Mouse (Mus musculus): ENCODE measurements at regions not wholly inside any gene's neighbourhood (a gene's known extent, or its start where the extent isn't known, plus 50 kb on each side); places are given as distances from the start of the nearest gene placed in this dataset.
A peak's percentile ranks its signal among the peaks of the same experiment; 100 is the strongest.

GRCm38 (mm10) chr16:30774951-30775661, 175.6 kb downstream of the Fam43a start:
- no peak for DNase-seq (ENCODE audit: low read depth, low spot score)

GRCm38 (mm10) chr16:30775740-30776700, 176.5 kb downstream of the Fam43a start:
- no peak for DNase-seq (ENCODE audit: low read depth, low spot score)

- DNase-seq (ENCODE audit: low read depth, low spot score), result no peak
Measured at GRCm38 (mm10) chr16:30777416-30777815, 177.9 kb downstream of the Fam43a start.

DNA sequence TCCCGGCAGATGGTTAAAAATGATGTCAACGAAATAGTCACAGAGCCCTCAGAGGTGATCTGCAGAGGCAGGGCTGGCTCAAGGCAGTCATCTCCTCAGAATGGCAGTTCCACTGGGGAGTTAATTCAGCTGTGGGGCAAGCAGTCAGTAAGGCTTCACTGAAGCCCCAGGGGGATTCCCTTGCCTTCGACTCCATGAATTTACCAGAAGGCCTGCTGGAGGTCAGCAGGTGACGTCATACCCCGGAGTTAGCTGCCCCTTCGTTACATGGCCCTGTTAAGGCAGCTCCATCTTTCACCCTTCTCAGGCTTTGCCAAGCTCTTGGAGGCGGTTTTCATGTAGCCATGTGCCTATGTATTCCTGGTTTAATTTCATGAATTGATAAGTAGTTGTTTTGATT, 178.6 kb downstream of the Fam43a start:
- no peak for DNase-seq (ENCODE audit: low read depth, low spot score)

GRCm38 (mm10) chr16:30778945-30779344, 179.4 kb downstream of the Fam43a start:
- DNase-seq (ENCODE audit: low read depth, low spot score), result no peak

DNA sequence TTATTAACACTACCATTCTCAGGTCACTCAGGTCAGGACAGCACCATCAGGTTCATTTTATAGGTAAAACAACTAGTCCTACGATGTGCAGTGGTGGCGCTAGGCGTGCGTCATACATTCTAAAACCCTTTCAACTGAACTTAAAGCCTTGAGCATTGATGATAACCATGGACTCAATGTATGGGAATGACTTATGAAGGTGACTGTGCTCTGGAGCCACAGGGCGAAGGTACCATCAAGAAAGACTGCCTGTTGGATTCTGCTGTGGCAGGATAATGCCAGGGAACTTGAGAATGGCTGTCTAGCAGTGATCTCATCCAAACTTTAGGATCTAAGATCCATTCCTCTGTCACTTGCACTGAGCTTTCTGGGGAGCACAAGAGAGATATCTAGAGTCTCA, 184.7 kb downstream of the Fam43a start:
- DNase-seq (ENCODE audit: low read depth, low spot score), result no peak

GRCm38 (mm10) chr16:30784949-30785348, 185.4 kb downstream of the Fam43a start:
- no peak for DNase-seq (ENCODE audit: low read depth, low spot score)

GRCm38 (mm10) chr16:30786060-30786459, 186.5 kb downstream of the Fam43a start:
- DNase-seq (ENCODE audit: low read depth, low spot score), result no peak

- no peak for DNase-seq (ENCODE audit: low read depth, low spot score)
Measured at GRCm38 (mm10) chr16:30787351-30787750, 187.8 kb downstream of the Fam43a start.

DNA sequence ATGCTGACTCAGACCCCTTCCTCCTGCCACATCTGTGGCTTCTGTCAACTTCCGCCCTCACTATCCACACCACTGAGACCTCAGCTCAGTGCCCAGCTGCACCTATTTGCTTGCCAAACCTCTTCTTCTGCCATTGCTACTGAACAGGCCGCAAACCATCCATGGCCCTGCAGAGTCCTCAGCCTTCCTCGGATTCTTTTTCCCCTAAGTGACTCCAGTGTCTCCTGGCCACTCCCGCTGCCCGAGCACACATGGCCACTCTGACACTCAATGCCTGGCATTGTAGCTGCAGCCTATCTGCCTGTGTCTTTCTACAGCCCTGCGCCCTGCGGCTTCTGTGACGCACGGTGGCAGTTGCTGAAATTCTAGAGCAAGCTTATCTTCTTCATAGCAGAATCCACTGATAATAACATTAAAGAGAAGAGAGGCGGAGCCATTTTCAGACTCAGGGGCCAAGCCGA, 188.8 kb downstream of the Fam43a start:
- no peak for DNase-seq (ENCODE audit: low read depth, low spot score)

DNA sequence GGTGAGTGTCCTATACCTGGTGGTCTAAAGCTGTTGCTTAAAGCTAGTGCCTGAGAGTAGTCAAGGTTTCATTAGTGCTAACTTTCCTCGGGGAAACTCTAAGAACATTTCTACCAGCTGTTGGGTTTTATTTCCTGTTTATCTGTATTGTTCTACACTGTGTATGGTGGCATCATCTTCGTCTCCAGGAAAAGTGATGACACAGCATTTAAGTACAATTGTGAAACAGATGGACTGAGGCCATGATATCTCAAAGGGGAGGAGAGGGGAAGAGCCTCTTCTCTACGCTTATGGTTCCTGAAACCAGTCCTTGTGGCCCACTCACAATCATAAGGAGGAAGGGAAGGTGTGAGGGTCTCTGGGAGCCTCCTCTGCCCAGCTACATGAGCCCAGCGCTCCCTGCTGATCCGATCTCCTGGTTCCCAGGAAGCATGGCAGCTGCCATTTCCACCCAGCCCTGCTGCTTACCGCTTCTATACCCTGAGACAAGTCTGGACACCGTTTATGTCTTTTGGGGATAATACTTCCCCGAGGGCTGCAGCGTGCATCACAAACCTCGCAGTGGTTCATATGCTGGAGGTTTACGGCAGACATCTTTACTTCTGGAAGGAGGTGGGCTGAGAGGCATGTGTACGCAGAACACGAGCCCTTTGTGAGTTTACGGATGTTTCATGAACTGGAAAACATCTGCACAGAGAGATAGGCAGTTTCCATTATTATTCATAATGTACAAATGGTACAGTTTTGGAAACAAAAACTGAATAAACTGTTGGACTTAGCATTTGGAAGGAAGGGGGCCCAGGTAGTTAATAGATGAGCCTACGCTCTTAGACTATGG, 189.6 kb downstream of the Fam43a start:
- DNase-seq (ENCODE audit: low read depth, low spot score), result no peak

- DNase-seq (ENCODE audit: low read depth, low spot score), result no peak
Measured at GRCm38 (mm10) chr16:30790036-30790435, 190.5 kb downstream of the Fam43a start.

GRCm38 (mm10) chr16:30790551-30791001, 191.1 kb downstream of the Fam43a start:
- DNase-seq (ENCODE audit: low read depth, low spot score), result no peak

- DNase-seq (ENCODE audit: low read depth, low spot score), result no peak
Measured at GRCm38 (mm10) chr16:30791048-30791855, 191.7 kb downstream of the Fam43a start.

GRCm38 (mm10) chr16:30792738-30793377, 193.3 kb downstream of the Fam43a start:
- DNase-seq (ENCODE audit: low read depth, low spot score), result peak; percentile 50

GRCm38 (mm10) chr16:30793378-30793753, 193.8 kb downstream of the Fam43a start:
- no peak for DNase-seq (ENCODE audit: low read depth, low spot score)

DNA sequence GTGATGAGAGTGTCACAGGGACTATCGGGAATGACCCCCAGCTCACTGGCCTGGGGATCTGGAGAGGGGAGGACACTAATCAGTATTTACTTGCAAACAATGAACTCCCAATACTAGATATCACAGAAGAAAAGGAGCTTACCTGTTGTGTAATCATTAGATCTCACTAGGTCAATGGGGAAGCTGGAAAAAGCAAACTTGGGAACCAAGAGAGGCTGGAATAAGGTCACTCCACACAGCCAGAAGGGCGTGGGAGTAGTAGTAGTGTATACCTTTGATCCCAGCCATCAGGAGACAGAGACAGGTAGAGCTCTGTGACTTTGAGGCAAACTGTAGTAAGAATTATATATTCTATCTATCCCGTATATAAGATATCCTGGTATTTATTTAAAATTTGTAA, 194.3 kb downstream of the Fam43a start:
- no peak for DNase-seq (ENCODE audit: low read depth, low spot score)

- no peak for DNase-seq (ENCODE audit: low read depth, low spot score)
Measured at GRCm38 (mm10) chr16:30795501-30795904, 196.0 kb downstream of the Fam43a start.

DNA sequence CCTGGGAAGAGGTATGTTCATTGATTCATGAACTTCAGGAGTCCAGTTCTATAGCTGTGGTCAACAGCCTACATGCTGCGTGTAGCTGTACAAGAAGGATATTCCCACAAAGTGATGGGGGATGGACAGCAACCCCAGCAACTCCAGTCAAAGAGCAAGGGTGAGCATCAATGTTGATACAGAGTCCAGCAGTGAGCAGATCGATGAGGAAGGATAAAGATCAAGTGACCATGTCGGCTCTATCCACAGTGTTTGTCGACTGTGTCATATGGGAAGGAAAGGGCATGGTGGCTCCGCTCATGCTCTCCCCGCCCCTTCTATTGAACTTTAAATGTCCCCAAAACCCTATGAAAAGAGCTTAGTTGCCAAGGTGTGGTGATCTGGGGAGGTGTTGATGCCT, 196.6 kb downstream of the Fam43a start:
- DNase-seq (ENCODE audit: low read depth, low spot score), result no peak

GRCm38 (mm10) chr16:30797006-30797405, 197.5 kb downstream of the Fam43a start:
- DNase-seq (ENCODE audit: low read depth, low spot score), result no peak

Measured in brain, embryonic 18.5 days (tissue).